Mouse (Mus musculus) small intestine, adult 10 weeks (tissue): Measurements from ENCODE around the gene Lce1d. TPM values are rescaled to one million over a fixed set of nuclear protein-coding genes. Genes with fewer than 3 reads are reported as not detected.

Source experiments
- polyA plus RNA-seq: library from polyadenylated mRNA; stranded (reverse); fragments of 350-450 nt; fragmentation: Illumina TruSeq; extraction: RNeasy Lipid Tissue Mini Kit (QIAGEN cat#74804); gene quantifications from one replicate; pipeline ENCODE4 v1.2.3, GENCODE M21; 2014; ENCODE audit warnings: low replicate concordance

Gene Lce1d
- polyA plus RNA-seq: not detected

DNA sequence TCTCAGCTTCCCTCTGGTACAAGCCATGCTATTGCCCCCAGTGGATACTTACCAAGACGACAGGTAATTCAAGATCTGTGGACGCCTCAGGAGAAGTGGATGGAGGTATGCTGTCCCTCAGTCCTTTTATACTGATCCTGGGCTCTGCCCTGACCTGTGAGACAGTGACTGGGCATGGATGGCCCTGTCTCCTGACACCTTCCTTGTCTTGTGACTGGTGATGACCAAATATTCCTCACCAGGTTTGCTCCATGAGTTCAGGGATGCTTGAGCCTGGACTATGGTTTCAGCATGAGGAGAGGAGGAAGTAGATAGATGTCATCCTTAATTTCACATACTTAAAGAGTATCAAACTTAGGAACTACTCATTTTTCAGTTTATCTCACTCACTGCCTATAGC lies at the start of gene Lce1d:
Gene Lce1d (minus strand): TSS at position 101 of the 400 bp plus-strand sequence.

DNA sequence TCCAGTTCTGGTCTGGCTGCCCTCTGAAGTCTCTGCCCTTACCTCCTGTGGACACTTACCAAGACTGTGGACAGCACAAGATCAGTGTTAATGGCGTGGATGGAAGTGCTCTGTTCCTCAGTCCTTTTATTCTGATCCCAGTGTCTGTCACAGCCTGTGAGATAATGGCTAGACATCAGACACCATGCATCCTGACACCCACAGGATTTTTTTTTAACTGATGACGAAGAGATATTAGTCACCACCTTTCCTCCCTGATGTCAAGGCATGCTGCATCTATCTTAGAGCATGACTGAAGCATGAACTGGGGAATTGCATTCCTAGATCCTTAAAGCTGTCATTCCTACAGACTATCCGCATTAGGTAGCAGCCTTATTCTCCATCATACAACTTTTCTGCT lies 33.2 kb upstream of the Lce1d start, which contains the start of gene Lce1f:
Gene Lce1f (minus strand): TSS at position 101 of the 400 bp plus-strand sequence.

GRCm38 (mm10) chr3:92708974-92709373 lies 22.0 kb upstream of the Lce1d start, which contains the start of gene Lce1e:
Gene Lce1e (minus strand): TSS chr3:92709074.

DNA sequence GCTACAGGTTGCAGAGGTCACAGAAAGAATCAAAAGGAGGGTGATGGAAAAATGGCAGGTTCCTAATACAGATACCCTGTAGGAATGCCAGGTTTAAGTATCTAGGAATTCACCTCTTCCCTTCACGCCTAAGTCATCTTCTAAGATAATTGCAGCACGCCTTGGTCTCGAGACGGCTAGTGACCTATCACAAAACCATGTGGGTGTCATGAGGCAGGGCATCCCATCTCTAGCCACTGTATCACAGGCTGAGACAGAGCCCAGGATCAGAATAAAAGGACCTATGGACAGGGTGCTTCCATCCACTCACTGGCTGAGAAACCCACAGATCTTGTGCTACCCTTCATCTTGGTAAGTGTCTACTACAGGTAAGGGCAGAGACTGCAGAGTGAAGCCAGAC lies 8.1 kb downstream of the Lce1d start, which contains the start of gene Lce1c:
Gene Lce1c (plus strand): TSS at position 301 of the 400 bp plus-strand sequence.

GRCm38 (mm10) chr3:92670215-92670614 lies 16.8 kb downstream of the Lce1d start, which contains the start of gene Lce1a2:
Gene Lce1a2 (minus strand): TSS chr3:92670315.

GRCm38 (mm10) chr3:92656826-92657225 lies 30.2 kb downstream of the Lce1d start, which contains the start of gene Lce1b:
Gene Lce1b (minus strand): TSS chr3:92656926.

DNA sequence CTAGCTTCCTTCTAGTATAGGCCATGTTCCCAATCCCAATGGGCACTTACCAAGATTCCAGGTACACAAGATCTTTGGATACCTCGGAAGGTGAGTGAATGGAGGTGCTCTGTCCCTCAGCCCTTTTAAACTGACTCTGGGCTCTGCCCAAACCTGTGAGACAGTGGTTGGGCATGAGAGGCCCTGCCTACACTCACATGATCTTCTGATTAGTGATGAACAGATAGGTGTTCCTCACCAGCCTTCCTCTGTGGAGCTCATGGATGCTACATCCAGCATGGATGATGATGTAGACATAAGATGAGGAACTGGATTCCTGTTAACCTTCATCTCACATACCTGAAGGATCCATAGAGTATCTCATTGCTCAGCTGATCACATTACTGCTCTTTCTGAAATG lies 38.8 kb downstream of the Lce1d start, which contains the start of gene Lce1a1:
Gene Lce1a1 (minus strand): TSS at position 101 of the 400 bp plus-strand sequence.

Other genes with a start within 250 kb of the Lce1d start
- not detected for gene Sprr1b, start 248.4 kb downstream of the Lce1d start, polyA plus RNA-seq
- not detected for gene Sprr3, start 228.5 kb downstream of the Lce1d start, polyA plus RNA-seq
- 1.4 TPM for gene Sprr1a, start 201.3 kb downstream of the Lce1d start, polyA plus RNA-seq
- not detected for gene Sprr4, start 186.7 kb downstream of the Lce1d start, polyA plus RNA-seq
- gene 2310046K23Rik, start 152.7 kb downstream of the Lce1d start, polyA plus RNA-seq: not detected
- not detected for gene Ivl, start 113.5 kb downstream of the Lce1d start, polyA plus RNA-seq
- 0.93 TPM for gene Smcp, start 98.2 kb downstream of the Lce1d start, polyA plus RNA-seq
- not detected for gene 2210017I01Rik, start 79.7 kb downstream of the Lce1d start, polyA plus RNA-seq
- gene Lce6a, start 65.5 kb downstream of the Lce1d start, polyA plus RNA-seq: not detected
- not detected for gene Lce1a1, start 38.9 kb downstream of the Lce1d start, polyA plus RNA-seq
- gene Lce1b, start 30.3 kb downstream of the Lce1d start, polyA plus RNA-seq: not detected
- gene Lce1a2, start 16.9 kb downstream of the Lce1d start, polyA plus RNA-seq: not detected
- not detected for gene Lce1c, start 8.0 kb downstream of the Lce1d start, polyA plus RNA-seq
- not detected for gene Lce1e, start 21.9 kb upstream of the Lce1d start, polyA plus RNA-seq
- gene Lce1f, start 33.1 kb upstream of the Lce1d start, polyA plus RNA-seq: not detected
- gene Gm38119, start 51.9 kb upstream of the Lce1d start, polyA plus RNA-seq: not detected
- gene Lce1g, start 65.1 kb upstream of the Lce1d start, polyA plus RNA-seq: not detected
- gene Lce1h, start 77.9 kb upstream of the Lce1d start, polyA plus RNA-seq: not detected
- not detected for gene Lce1i, start 91.7 kb upstream of the Lce1d start, polyA plus RNA-seq
- gene Lce1j, start 103.3 kb upstream of the Lce1d start, polyA plus RNA-seq: not detected
- gene Lce1k, start 120.7 kb upstream of the Lce1d start, polyA plus RNA-seq: not detected
- gene Kprp, start 140.0 kb upstream of the Lce1d start, polyA plus RNA-seq: not detected
- not detected for gene Lce1l, start 164.1 kb upstream of the Lce1d start, polyA plus RNA-seq
- gene 2310050C09Rik, start 183.0 kb upstream of the Lce1d start, polyA plus RNA-seq: not detected
- not detected for gene Lce3a, start 239.0 kb upstream of the Lce1d start, polyA plus RNA-seq
- gene Lce3b, start 245.8 kb upstream of the Lce1d start, polyA plus RNA-seq: not detected